Mouse (Mus musculus) intestine, postnatal 0 days (tissue): ENCODE measurements around the gene Mlh1. TPM values are rescaled to one million over a fixed set of nuclear protein-coding genes. Genes with fewer than 3 reads are reported as not detected.

Source experiments
- ATAC-seq: fragments of 200-750 bp; cut with Nextera tagmentation; 2 replicates; pipeline ENCODE4 v1.8.0; 2017; ENCODE audit warnings: mild to moderate bottlenecking, moderate TSS enrichment, moderate library complexity
- H3K27ac ChIP-seq: fragments of 300-500 bp; sonication (generic); 2 replicates; pipeline ENCODE4 v1.5.1; 2014; ENCODE audit warnings: mild to moderate bottlenecking, low read depth, low read length, moderate library complexity
- H3K27me3 ChIP-seq: fragments of 300-500 bp; sonication (generic); replicated peaks from 2 replicates; pipeline ENCODE4 v1.6.1; 2014; ENCODE audit warnings: low read length, mixed read lengths; ENCODE audit not compliant: control insufficient read depth, insufficient read depth
- H3K36me3 ChIP-seq: fragments of 300-500 bp; sonication (generic); 2 replicates; pipeline ENCODE4 v1.6.1; 2014; ENCODE audit warnings: mild to moderate bottlenecking, moderate library complexity; ENCODE audit not compliant: control insufficient read depth, insufficient read depth
- H3K4me1 ChIP-seq: fragments of 300-500 bp; sonication (generic); replicated peaks from 2 replicates; pipeline ENCODE4 v1.6.1; 2014; ENCODE audit warnings: antibody characterized with exemption, low read length, mixed read lengths; ENCODE audit not compliant: control insufficient read depth, insufficient read depth
- H3K4me2 ChIP-seq: fragments of 300-500 bp; sonication (generic); replicated peaks from 2 replicates; pipeline ENCODE4 v1.6.1; 2014; ENCODE audit warnings: low read depth, mild to moderate bottlenecking, moderate library complexity
- H3K4me3 ChIP-seq: fragments of 300-500 bp; sonication (generic); 2 replicates; pipeline ENCODE4 v1.5.1; 2014; ENCODE audit warnings: low read depth, low read length
- H3K9ac ChIP-seq: fragments of 300-500 bp; sonication (generic); 2 replicates; pipeline ENCODE4 v1.6.1; 2014; ENCODE audit warnings: mild to moderate bottlenecking, low read depth, low read length
- H3K9me3 ChIP-seq: fragments of 300-500 bp; sonication (generic); 2 replicates; pipeline ENCODE4 v1.6.1; 2016; ENCODE audit warnings: mixed run types; ENCODE audit not compliant: control insufficient read depth
- CTCF ChIP-seq: sonication (generic); IDR thresholded peaks from 2 replicates; pipeline ENCODE4 v1.5.1; 2016; ENCODE audit warnings: low read depth, mild to moderate bottlenecking, control low read depth, antibody characterized with exemption, moderate library complexity
- WGBS: fragments of 180-500 bp; shearing (Covaris S2); extraction: QIAGEN DNeasy Blood & Tissue Kit; methylation state at CpG from one replicate; pipeline ENCODE4 v1.1.7; 2014; 5-methylcytosine and 5-hydroxymethylcytosine counted together
- polyA plus RNA-seq: library from polyadenylated mRNA; unstranded; fragments of >200 nt; fragmentation: Nextera tagmentation; extraction: Ambion mirVana; gene quantifications from 2 replicates; pipeline ENCODE4 v1.2.1, GENCODE M21; 2015

Gene Mlh1
- polyA plus RNA-seq, 1 experiment from 2014 or later: 11.7 TPM

DNA sequence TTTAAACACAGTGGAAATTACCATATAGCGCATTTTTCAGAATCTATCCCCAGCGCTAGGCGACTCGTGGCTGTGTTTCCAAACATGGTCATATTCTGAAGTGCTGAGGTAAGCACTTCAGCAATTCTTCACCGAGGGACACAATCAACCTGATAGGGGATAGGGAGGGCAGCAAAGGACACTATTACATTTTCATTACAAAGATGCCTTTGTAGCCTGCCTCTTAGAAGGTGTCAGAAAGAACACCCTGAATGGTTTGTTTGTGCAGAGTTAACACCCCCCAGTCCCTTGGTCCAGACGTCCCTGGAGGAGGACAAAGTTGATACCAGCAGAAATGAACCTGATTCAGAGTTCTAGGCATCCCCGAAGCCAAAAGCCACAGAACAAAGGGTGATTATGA lies 24.8 kb upstream of the Mlh1 start:
- no peak overlapping the region for H3K9ac ChIP-seq
- H3K27me3 ChIP-seq: no peaks in the 10 kb centered on the region
- H3K4me2 ChIP-seq: no peak overlapping the region
- no peaks in the 10 kb centered on the region for H3K36me3 ChIP-seq
- H3K4me1 ChIP-seq: no peaks in the 10 kb centered on the region
- H3K9me3 ChIP-seq: no peaks in the 10 kb centered on the region
- 68% methylated on average over 7 of the region's 7 CpGs for WGBS
- no peak overlapping the region for H3K27ac ChIP-seq
- H3K4me3 ChIP-seq: no peak overlapping the region
- no peak for TF ChIP-seq CTCF
- ATAC-seq: no peak

DNA sequence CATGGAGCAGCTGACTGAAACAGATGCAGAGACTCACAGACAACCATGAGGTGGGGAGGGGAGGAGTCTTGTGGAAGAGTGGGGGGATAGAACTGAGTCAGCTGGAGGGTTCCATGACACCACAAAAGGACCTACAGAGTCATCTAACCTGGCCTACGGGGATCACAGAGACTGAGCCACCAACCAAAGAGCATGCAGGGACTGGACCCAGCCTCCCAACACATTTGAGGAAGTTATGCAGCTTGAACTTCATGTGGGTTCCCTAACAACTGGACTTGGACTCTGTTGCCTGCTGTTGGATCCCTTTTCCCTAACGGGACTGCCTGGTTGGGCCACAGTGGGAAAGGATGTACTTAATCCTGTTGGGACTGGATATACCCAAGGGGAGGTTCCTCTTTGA lies 23.7 kb upstream of the Mlh1 start:
- H3K9me3 ChIP-seq: no peaks in the 10 kb centered on the region
- WGBS: 73% methylated on average over 2 of the region's 2 CpGs
- TF ChIP-seq CTCF: no peak

DNA sequence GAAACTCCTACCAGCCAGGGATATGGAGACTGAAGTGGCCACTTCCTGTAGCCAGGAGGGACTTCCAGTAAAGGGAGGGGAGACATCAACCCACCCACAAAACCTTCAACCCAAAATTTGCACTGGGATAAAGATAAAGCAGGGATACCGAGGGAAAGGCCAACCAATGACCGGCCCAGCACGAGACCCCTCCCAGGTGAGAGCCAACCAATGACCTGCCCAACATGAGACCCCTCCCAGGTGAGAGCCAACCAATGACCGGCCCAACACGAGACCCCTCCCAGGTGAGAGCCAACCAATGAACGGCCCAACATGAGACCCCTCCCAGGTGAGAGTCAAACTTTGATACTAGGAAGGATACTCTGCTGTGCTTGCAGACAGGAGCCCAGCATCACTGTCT lies 23.3 kb upstream of the Mlh1 start:
- WGBS: 92% methylated on average over 6 of the region's 6 CpGs

More for the DNA sequence above, 23.7 kb upstream of the Mlh1 start:
- Histone ChIP-seq H3K4me1 (no peaks in the 10 kb centered on the region), H3K36me3 (no peaks in the 10 kb centered on the region), H3K27me3 (no peaks in the 10 kb centered on the region), H3K4me2 (no peak overlapping the region), H3K27ac (no peak overlapping the region), H3K4me3 (no peak overlapping the region), H3K9ac (no peak overlapping the region)
- no peak for ATAC-seq

DNA sequence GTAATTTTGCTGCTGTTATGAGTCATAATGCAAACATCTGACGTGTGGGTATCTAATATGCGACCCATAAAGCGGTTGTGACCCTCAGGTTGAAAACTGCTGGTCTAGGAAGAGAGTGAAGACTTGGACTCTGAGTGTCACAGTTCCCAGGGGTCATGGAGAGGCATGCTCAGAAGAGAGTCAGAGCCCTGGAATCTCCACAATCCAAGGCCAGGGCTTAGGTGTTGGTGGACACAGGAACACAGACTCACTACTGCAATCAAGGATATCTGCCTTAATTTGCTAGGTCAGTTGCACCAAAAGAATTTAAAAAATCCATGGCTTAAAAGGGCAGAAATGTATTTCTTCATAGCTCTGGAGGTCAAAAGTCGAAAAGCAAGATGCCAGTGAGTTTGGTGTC lies 21.6 kb upstream of the Mlh1 start:
- no peaks in the 10 kb centered on the region for H3K4me1 ChIP-seq
- ATAC-seq: no peak
- no peak overlapping the region for H3K9ac ChIP-seq
- no peak for TF ChIP-seq CTCF
- H3K4me2 ChIP-seq: no peak overlapping the region
- no peak overlapping the region for H3K4me3 ChIP-seq
- no peak overlapping the region for H3K27ac ChIP-seq
- H3K36me3 ChIP-seq: no peaks in the 10 kb centered on the region
- 70% methylated on average over 4 of the region's 4 CpGs for WGBS
- H3K9me3 ChIP-seq: no peaks in the 10 kb centered on the region
- no peaks in the 10 kb centered on the region for H3K27me3 ChIP-seq

More for the DNA sequence above, 23.3 kb upstream of the Mlh1 start:
- Histone ChIP-seq H3K36me3 (no peaks in the 10 kb centered on the region), H3K9me3 (no peaks in the 10 kb centered on the region), H3K4me2 (no peak overlapping the region), H3K27ac (no peak overlapping the region), H3K27me3 (no peaks in the 10 kb centered on the region), H3K9ac (no peak overlapping the region), H3K4me1 (no peaks in the 10 kb centered on the region), H3K4me3 (no peak overlapping the region)
- no peak for TF ChIP-seq CTCF
- ATAC-seq: no peak

DNA sequence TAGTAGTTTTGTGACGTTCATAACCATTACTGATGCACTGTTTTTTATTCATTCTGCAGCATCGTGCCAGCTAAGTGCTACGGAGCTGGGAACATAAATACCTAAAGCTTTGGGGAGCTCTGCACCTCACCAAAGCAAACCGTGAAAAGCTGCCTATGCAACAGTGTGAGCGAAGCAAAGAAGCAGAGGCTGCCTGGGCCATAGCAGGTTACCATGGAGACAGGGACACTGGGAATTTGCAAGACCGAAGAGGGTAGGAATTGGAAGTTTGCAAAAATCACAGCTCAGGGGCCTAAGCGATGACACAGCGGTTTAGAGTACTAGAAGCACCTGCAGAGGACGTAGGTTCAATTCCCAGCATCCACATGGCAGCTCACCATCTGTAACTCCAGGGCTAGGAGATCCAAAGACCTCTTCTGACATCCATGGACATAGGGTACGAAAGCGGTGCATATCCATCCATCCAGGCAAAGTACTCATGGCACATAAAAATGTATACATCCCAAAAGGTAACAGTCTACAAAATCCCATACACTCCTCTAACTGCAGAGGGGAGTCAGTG lies 19.0 kb upstream of the Mlh1 start:
- H3K27ac ChIP-seq: no peak overlapping the region
- H3K36me3 ChIP-seq: no peaks in the 10 kb centered on the region
- H3K27me3 ChIP-seq: no peaks in the 10 kb centered on the region
- H3K4me3 ChIP-seq: no peak overlapping the region
- 77% methylated on average over 11 of the region's 11 CpGs for WGBS
- no peak overlapping the region for H3K9ac ChIP-seq
- H3K4me1 ChIP-seq: no peaks in the 10 kb centered on the region
- no peaks in the 10 kb centered on the region for H3K9me3 ChIP-seq
- H3K4me2 ChIP-seq: no peak overlapping the region
- ATAC-seq: no peak
- TF ChIP-seq CTCF: no peak

DNA sequence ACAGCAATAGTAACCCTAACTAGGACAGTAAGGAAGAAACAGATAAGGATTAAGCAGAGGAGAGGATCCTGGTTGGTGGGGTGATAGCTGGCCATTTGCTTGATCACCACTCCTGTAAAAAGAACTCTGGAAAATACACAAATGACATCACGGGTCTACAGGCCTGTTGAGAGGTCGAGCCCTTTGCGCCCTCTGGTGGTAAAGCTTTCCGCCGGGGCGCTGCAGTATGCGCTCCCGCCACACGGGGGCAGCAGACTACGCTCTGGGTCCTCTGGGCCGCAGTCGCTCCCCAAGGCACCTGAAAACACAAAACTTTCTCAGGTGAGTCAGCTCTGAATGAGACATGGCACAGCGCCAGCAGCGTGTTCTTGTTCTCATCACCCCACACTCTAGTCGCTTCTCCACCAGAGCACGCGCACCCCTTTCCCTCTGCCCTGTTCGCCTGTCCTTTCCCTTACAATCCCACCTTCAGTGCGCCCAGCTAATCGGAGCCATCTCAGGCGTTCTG lies 18.3 kb upstream of the Mlh1 start:
- peak; percentile 100 for TF ChIP-seq CTCF
- Histone ChIP-seq H3K4me2 (peak overlapping the region; percentile 55), H3K27me3 (no peaks in the 10 kb centered on the region), H3K36me3 (no peaks in the 10 kb centered on the region), H3K9ac (no peak overlapping the region), H3K9me3 (no peaks in the 10 kb centered on the region), H3K4me1 (no peaks in the 10 kb centered on the region), H3K27ac (peak overlapping the region; percentile 50; the same call in 1 of the 2 replicates), H3K4me3 (no peak overlapping the region)
- 13% methylated on average over 21 of the region's 21 CpGs for WGBS
- ATAC-seq: peak; percentile 90
